Mouse (Mus musculus) midbrain, embryonic 11.5 days (tissue): ENCODE results near the gene Ftl1. TPM values are rescaled to one million over a fixed set of nuclear protein-coding genes. Genes with fewer than 3 reads are reported as not detected.
A peak's percentile ranks its signal among the peaks of the same experiment; 100 is the strongest.
"Not testable (repeated sequence)": the region's sequence is repeated elsewhere in the genome, so short reads cannot be mapped to it uniquely, and the experiment has no call there.

Experiments
- ATAC-seq: fragments of 200-750 bp; cut with Nextera tagmentation; 2 replicates; pipeline ENCODE4 v1.8.0; 2017; ENCODE audit warnings: moderate TSS enrichment, moderate library complexity; ENCODE audit not compliant: low FRiP score
- DNase-seq: peaks from one replicate; pipeline ENCODE4 v3.0.0; 2015; ENCODE audit warnings: low spot score; ENCODE audit errors: missing footprints
- H3K27ac ChIP-seq: fragments of 300-500 bp; sonication (generic); 2 replicates; pipeline ENCODE4 v1.5.1; 2014; ENCODE audit warnings: low read depth, low read length
- H3K27me3 ChIP-seq: fragments of 300-500 bp; sonication (generic); 2 replicates; pipeline ENCODE4 v1.6.1; 2014; ENCODE audit warnings: mild to moderate bottlenecking, low read length, moderate library complexity, mixed read lengths; ENCODE audit not compliant: control insufficient read depth, insufficient read depth
- H3K36me3 ChIP-seq: fragments of 300-500 bp; sonication (generic); 2 replicates; pipeline ENCODE4 v1.6.1; 2014; ENCODE audit warnings: mild to moderate bottlenecking, low read length, moderate library complexity, mixed read lengths; ENCODE audit not compliant: control insufficient read depth, insufficient read depth
- H3K4me1 ChIP-seq: fragments of 300-500 bp; sonication (generic); 2 replicates; pipeline ENCODE4 v1.6.1; 2014; ENCODE audit warnings: low read length; ENCODE audit not compliant: control insufficient read depth, insufficient read depth
- H3K4me2 ChIP-seq: fragments of 300-500 bp; sonication (generic); 2 replicates; pipeline ENCODE4 v1.6.1; 2014; ENCODE audit warnings: mild to moderate bottlenecking, moderate library complexity
- H3K4me3 ChIP-seq: fragments of 300-500 bp; sonication (generic); 2 replicates; pipeline ENCODE4 v1.5.1; 2014; ENCODE audit warnings: low read depth, low read length
- H3K9ac ChIP-seq: fragments of 300-500 bp; sonication (generic); 2 replicates; pipeline ENCODE4 v1.6.1; 2014; ENCODE audit warnings: low read length
- H3K9me3 ChIP-seq: fragments of 300-500 bp; sonication (generic); 2 replicates; pipeline ENCODE4 v1.6.1; 2016; ENCODE audit warnings: low read length; ENCODE audit not compliant: control insufficient read depth
- WGBS: fragments of 180-500 bp; shearing (Covaris S2); extraction: QIAGEN DNeasy Blood & Tissue Kit; methylation state at CpG from one replicate; pipeline ENCODE4 v1.1.7; 2014; 5-methylcytosine and 5-hydroxymethylcytosine counted together
- polyA plus RNA-seq: library from polyadenylated mRNA; unstranded; fragments of >200 nt; fragmentation: Nextera tagmentation; extraction: Ambion mirVana; gene quantifications from 2 replicates; pipeline ENCODE4 v1.2.1, GENCODE M21; 2014

Ftl1 gene
- polyA plus RNA-seq, 1 experiment from 2014 or later, result 5,528 TPM

- peaks cover 7% of the 10 kb centered on the region; the same call in 1 of the 2 replicates for H3K36me3 ChIP-seq
- under 1% methylated on average over 57 of the region's 58 CpGs for WGBS
- H3K27ac ChIP-seq, result peak within 1 kb of the TSS; percentile 14; the same call in 1 of the 2 replicates
Observed at GRCm38 (mm10) chr7:45466283-45467089, 6.8 kb upstream of the Ftl1 start, which contains the start of gene Bax. Bax (minus strand) TSS chr7:45466898.

GRCm38 (mm10) chr7:45465549-45465948, 5.9 kb upstream of the Ftl1 start:
- WGBS, result 85% methylated on average over 9 of the region's 9 CpGs
- H3K27ac ChIP-seq, result no peak overlapping the region

More at GRCm38 (mm10) chr7:45466283-45467089, 6.8 kb upstream of the Ftl1 start, which contains the start of gene Bax:
- peak; percentile 99 for DNase-seq
- Histone ChIP-seq H3K4me1 (peaks cover 12% of the 10 kb centered on the region), H3K27me3 (no peaks in the 10 kb centered on the region), H3K4me3 (peak within 1 kb of the TSS; percentile 87), H3K9me3 (no peaks in the 10 kb centered on the region), H3K4me2 (peak within 1 kb of the TSS; percentile 95), H3K9ac (peak within 1 kb of the TSS; percentile 88)
- peak; percentile 86 for ATAC-seq

GRCm38 (mm10) chr7:45465112-45465511, 5.4 kb upstream of the Ftl1 start:
- H3K9ac ChIP-seq, result no peak overlapping the region
- no peaks in the 10 kb centered on the region for H3K27me3 ChIP-seq
- WGBS, result 96% methylated on average over 12 of the region's 12 CpGs
- H3K4me1 ChIP-seq, result peaks cover 19% of the 10 kb centered on the region
- no peak overlapping the region for H3K27ac ChIP-seq
- H3K9me3 ChIP-seq, result no peaks in the 10 kb centered on the region
- H3K4me2 ChIP-seq, result no peak overlapping the region
- no peak for DNase-seq
- no peak for ATAC-seq
- no peak overlapping the region for H3K4me3 ChIP-seq
- H3K36me3 ChIP-seq, result peaks cover 7% of the 10 kb centered on the region; the same call in 1 of the 2 replicates

More at GRCm38 (mm10) chr7:45465549-45465948, 5.9 kb upstream of the Ftl1 start:
- peak overlapping the region; percentile 87 for H3K4me3 ChIP-seq
- ATAC-seq, result no peak
- peaks cover 7% of the 10 kb centered on the region; the same call in 1 of the 2 replicates for H3K36me3 ChIP-seq
- H3K4me2 ChIP-seq, result peak overlapping the region; percentile 95
- no peaks in the 10 kb centered on the region for H3K27me3 ChIP-seq
- peak overlapping the region; percentile 88 for H3K9ac ChIP-seq
- H3K4me1 ChIP-seq, result peaks cover 14% of the 10 kb centered on the region
- DNase-seq, result no peak
- H3K9me3 ChIP-seq, result no peaks in the 10 kb centered on the region

- peaks cover 19% of the 10 kb centered on the region for H3K4me1 ChIP-seq
- DNase-seq, result no peak
- no peak for ATAC-seq
- no peak overlapping the region for H3K9ac ChIP-seq
- no peak overlapping the region for H3K4me3 ChIP-seq
- no peak overlapping the region for H3K27ac ChIP-seq
- peaks cover 7% of the 10 kb centered on the region; the same call in 1 of the 2 replicates for H3K36me3 ChIP-seq
- no peak overlapping the region for H3K4me2 ChIP-seq
- H3K27me3 ChIP-seq, result no peaks in the 10 kb centered on the region
- no peaks in the 10 kb centered on the region for H3K9me3 ChIP-seq
- WGBS, result 98% methylated on average over 7 of the region's 7 CpGs
Observed at GRCm38 (mm10) chr7:45463987-45464778, 4.5 kb upstream of the Ftl1 start.

- H3K36me3 ChIP-seq, result peaks cover 11% of the 10 kb centered on the region; the same call in 1 of the 2 replicates
- H3K27me3 ChIP-seq, DNase-seq, ATAC-seq, H3K4me2 ChIP-seq, H3K9ac ChIP-seq, H3K27ac ChIP-seq, H3K9me3 ChIP-seq, H3K4me3 ChIP-seq: not testable (repeated sequence)
- WGBS, result 79% methylated on average over 4 of the region's 4 CpGs
- peaks cover 26% of the 10 kb centered on the region for H3K4me1 ChIP-seq
Observed at GRCm38 (mm10) chr7:45462868-45463267, 3.2 kb upstream of the Ftl1 start.

GRCm38 (mm10) chr7:45462325-45462724, 2.6 kb upstream of the Ftl1 start:
- H3K36me3 ChIP-seq, result peaks cover 15% of the 10 kb centered on the region
- DNase-seq (no peak), ATAC-seq (no peak)
- H3K9ac ChIP-seq, result no peak overlapping the region
- 91% methylated on average over 4 of the region's 4 CpGs for WGBS
- H3K4me2 ChIP-seq, result no peak overlapping the region
- no peak overlapping the region for H3K4me3 ChIP-seq
- H3K27me3 ChIP-seq, result no peaks in the 10 kb centered on the region
- H3K4me1 ChIP-seq, result peaks cover 31% of the 10 kb centered on the region
- no peak overlapping the region for H3K27ac ChIP-seq
- no peaks in the 10 kb centered on the region for H3K9me3 ChIP-seq

- DNase-seq (no peak), ATAC-seq (no peak)
- Histone ChIP-seq H3K4me3 (no peak overlapping the region), H3K27me3 (no peaks in the 10 kb centered on the region), H3K4me1 (peaks cover 34% of the 10 kb centered on the region), H3K36me3 (peaks cover 17% of the 10 kb centered on the region), H3K9ac (no peak overlapping the region), H3K4me2 (no peak overlapping the region), H3K9me3 (no peaks in the 10 kb centered on the region), H3K27ac (peak overlapping the region; percentile 20; the same call in 1 of the 2 replicates)
- 91% methylated on average over 4 of the region's 4 CpGs for WGBS
Observed at GRCm38 (mm10) chr7:45461781-45462180, 2.1 kb upstream of the Ftl1 start.

- Histone ChIP-seq H3K4me3 (no peak overlapping the region), H3K9me3 (no peaks in the 10 kb centered on the region), H3K27me3 (no peaks in the 10 kb centered on the region), H3K27ac (peak overlapping the region; percentile 60), H3K4me1 (peaks cover 34% of the 10 kb centered on the region), H3K36me3 (peaks cover 20% of the 10 kb centered on the region), H3K9ac (no peak overlapping the region), H3K4me2 (no peak overlapping the region)
- ATAC-seq, result no peak
- 65% methylated on average over 5 of the region's 5 CpGs for WGBS
- DNase-seq, result no peak
Observed at GRCm38 (mm10) chr7:45461326-45461725, 1.6 kb upstream of the Ftl1 start.
